Mouse (Mus musculus) c-Kit-positive CD71-positive TER-119-positive erythroid progenitor cells, embryonic 14.5 days (primary cell): ENCODE measurements at regions not wholly inside any gene's neighbourhood (a gene's known extent, or its start where the extent isn't known, plus 50 kb on each side); places are given as distances from the start of the nearest gene placed in this dataset.

Experiments used
- DNase-seq: peaks from one replicate; pipeline ENCODE4 v3.0.0-alpha.2; 2013; ENCODE audit warnings: low spot score

- no peak for DNase-seq
Measured at GRCm38 (mm10) chr5:133080751-133081150, 537.6 kb upstream of the Auts2 start.

DNA sequence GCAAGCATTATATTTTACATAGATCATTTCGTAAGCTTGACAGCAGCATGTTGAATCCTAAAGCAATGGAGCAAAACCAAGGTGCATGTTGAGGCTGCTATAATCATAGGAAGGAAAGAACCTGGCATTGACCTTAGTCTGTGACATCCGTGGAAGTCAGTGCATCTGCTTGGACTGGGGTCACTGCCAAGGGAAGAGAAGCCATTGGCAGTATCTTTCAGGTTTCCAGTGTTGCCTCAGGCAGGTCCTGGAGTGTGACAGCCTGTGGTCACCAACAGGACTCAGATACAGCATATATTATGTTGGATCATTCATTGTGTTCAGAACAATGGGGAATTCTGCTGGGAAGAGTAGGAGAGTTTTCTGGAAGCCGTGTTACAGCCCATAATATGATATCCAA is 535.8 kb upstream of the Auts2 start:
- DNase-seq, result no peak

DNA sequence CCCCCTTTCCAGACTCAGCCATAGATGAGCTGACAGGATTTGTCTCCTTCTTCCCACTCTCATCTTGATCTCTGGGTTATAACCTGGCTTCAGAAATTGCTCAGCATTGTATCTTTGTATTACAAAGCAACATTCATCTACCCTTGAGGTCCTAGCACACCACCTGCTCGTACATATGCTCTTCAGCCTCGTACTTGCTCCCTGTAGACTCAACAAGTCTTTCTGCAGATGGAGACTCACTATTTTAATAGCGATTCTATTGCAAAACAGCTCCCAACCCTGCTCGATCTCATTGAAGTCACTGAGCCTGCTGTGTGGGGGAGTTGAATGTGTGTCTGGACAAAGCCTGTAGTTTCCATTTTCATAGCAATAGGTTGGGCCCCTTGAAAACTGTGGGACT is 535.2 kb upstream of the Auts2 start:
- DNase-seq, result no peak

- no peak for DNase-seq
Measured at GRCm38 (mm10) chr5:133073317-133073716, 530.2 kb upstream of the Auts2 start.

GRCm38 (mm10) chr5:133070141-133070540 is 527.0 kb upstream of the Auts2 start:
- no peak for DNase-seq

DNA sequence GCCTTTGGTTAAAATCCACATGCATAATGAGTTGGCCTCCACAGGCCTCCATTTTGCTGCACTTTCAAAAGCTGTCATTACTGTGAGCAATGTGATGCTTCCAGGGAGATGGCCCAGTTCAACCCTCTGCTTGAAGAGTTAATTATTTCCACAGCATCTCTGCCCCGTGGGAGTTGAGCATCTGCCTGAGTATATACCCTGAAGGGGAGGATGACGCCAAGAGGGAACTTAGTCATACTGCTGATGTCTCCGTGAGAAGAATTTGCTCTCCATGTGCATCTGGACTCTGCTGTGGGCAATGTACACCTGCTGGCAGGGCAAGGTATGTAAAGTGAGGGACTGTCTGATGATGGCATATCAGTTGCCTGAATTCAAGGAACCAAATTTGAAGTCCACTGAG is 519.3 kb upstream of the Auts2 start:
- DNase-seq, result no peak

GRCm38 (mm10) chr5:133047456-133047855 is 504.3 kb upstream of the Auts2 start:
- DNase-seq, result no peak

GRCm38 (mm10) chr5:133045637-133046036 is 502.5 kb upstream of the Auts2 start:
- no peak for DNase-seq

GRCm38 (mm10) chr5:133027590-133027989 is 484.4 kb upstream of the Auts2 start:
- no peak for DNase-seq

DNA sequence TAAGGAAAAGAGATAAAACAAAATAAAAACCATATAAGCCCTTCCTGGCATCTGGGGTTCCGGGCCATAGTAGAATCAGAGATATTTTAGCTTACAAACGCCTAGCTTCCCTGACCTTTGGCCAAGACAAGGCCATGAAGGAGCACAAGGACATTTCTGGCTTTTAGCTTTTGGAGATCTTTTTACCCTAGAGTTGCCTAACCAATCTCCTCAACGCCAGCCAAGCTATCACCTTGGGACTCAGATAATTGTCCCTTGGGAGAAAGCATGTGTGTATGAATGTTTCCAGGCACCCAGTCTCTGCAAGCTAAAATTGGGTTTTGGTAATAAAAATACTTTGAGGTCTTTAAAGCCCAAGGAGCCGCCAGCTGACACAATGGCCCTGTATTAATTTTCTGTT is 482.0 kb upstream of the Auts2 start:
- no peak for DNase-seq

DNA sequence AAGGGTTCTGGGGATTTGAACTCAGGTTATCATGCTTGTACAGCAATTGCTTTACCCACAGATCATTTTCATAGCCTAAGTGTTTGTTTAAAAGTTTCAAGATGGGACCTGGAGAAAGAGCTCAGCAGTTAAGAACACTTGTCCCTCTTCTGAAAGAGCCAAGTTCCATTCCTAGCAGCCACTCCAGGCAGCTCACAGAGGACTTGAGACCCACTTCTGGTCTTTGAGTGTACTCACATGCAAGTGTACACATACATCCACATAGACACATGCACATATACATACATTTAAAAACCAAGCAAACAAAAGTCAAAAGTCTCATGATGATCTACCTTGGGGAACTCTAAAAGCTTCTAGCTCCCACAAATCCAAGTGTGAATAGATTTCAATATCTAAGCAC is 477.7 kb upstream of the Auts2 start:
- no peak for DNase-seq

DNA sequence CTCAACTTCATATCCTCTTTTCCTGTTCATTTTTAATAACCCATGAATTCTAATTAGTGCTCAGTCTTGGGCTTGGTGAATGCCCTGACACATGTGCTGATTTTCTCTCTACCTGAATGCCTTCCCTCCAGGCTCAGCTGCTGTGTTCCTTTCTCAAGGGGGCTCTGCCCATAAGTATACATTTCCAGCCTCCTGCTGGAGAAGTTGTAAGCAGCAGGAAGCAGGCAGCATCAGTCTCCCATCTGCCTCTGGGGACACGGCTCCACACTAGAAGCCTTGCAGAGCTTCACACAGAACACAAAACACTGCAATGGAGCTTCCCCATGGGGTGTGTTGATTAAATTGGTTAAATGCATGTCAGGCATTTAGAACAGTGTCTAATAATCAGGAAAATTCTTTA is 477.0 kb upstream of the Auts2 start:
- no peak for DNase-seq

DNA sequence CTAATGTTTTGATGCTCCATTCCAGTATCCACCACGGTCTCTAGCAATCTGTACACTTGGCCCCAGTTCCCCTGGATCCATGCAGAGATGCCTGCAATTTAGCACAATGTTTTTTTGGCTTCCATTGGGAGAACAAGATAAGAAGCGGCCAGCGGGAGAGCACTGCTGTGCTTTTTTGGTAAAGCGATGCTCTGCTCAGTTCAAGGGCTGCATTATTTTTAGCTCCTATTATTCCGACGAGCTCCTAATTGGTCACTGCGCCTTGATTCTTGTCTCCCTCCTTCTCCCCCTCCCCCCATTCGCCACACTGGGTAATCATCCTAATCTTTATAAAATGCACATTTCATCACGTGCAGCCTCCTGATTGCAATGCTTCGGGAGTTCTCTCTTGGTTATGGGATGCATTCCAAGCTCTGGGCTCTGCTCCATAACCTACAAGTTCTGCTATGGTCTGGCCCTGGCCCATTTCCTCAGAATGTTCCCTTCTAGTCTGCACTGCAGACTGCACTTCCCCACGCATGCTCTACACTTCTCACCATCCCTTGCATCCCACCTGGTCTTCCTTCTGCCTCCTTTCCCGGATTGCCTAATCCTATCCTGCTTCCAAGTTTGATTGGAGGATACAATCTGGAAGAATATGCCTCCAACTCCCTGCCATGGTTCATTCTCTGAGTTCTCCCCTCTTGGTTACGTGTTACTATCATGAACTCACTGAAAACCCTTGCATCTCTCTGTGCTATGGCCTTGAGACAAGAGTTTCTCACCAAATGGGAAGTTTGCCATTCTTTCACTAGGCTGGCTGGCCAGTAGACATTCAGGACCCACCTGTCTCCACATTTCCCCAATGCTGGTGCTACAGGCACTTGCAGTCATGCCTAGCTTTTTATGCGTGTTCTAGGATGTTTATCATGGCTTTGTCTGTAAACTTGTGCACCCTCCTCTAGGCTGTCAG is 467.8 kb upstream of the Auts2 start:
- no peak for DNase-seq

DNA sequence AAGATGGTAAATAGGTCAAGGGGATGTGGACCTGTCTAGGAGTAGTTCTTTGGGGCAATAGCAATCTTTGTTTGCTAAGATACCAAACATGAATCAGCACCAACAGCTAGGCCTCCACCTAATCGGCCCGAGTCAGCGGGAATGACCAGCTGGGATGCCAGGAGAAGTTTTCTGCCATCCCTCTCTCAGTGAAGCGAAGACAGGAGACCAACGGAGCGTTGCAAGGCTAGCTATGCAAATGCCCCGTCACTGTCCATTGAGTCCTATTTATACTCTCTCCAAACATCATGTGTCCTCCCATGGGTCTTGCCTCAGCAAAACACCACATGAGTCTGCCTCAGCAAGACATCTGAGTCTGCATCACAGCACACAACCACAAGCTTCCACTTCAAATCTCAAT is 439.7 kb upstream of the Auts2 start:
- DNase-seq, result no peak

- no peak for DNase-seq
Measured at GRCm38 (mm10) chr5:132979013-132979412, 435.9 kb upstream of the Auts2 start.

DNA sequence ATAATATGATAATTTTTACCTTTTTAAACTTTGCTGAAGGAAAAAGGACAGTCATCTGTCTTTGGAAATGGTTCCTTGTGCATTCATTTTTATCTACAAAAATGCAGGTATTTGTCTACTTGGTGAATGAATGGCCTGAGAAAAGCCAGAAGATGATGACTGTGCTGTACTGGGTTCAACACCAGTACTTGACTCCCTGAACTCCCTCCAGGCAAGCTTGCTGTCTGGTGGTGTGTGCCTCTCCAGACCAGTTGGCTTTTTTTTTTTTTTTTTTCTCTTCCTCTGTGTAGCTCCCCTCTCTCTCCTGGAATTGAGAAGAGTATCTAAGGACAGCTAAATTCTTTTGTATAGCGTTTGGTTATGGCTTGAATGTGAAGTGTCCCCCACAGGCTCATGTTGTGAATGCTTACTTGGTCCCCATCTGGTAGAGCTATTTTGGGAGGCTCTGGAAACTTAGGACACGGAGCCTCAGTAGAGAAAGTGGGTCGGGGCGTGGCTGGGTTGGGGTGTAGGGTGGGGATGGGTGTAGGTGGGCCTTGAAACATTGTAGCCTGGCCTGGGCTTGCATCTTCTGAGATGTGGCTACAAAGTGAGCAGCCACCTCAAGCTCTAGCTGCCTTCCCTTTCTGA is 432.3 kb upstream of the Auts2 start:
- DNase-seq, result no peak

- no peak for DNase-seq
Measured at GRCm38 (mm10) chr5:132974876-132975275, 431.7 kb upstream of the Auts2 start.

DNA sequence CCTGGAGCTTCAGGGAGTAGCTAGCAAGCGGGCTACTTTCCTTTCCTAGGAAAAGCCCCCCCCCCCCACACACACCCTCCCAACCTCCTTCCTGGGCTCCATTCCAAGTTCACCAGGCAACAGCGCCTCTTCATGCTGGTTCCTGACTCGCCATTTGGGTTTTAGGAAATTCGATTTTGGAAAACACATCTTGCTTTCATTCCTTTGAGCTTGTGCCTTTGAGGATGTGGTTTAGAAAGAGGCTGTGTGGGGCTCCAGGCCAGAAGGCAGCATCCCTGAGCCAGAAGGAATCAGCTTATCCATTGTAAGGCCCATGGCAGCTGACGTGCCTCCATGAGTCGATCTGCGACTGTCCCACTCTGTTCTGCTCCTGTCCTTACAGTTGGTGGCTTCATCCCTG is 427.9 kb upstream of the Auts2 start:
- DNase-seq, result no peak

DNA sequence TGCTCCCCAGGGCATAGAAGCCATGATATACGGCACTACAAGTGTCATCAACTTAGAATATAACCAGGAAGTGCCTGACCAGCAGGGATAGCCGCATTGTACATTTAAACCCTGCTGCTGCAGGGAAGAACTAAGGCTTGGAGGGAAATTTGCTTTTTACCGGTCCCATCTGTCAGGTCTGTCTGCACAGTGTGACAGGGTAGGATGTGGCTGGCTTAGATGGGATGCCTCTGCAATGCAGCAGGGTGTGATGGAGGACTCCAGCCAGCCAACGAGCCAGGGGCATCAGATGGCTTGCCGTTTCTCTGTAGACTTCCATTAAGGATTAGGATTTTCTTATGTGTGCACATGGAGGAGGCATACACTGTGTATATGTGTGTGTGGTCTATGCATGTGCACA is 426.2 kb upstream of the Auts2 start:
- DNase-seq, result no peak

- DNase-seq, result no peak
Measured at GRCm38 (mm10) chr5:132959901-132960300, 416.8 kb upstream of the Auts2 start.

- no peak for DNase-seq
Measured at GRCm38 (mm10) chr5:132956184-132956583, 413.0 kb upstream of the Auts2 start.

GRCm38 (mm10) chr5:132955051-132955450 is 411.9 kb upstream of the Auts2 start:
- no peak for DNase-seq

- DNase-seq, result no peak
Measured at GRCm38 (mm10) chr5:132933439-132933980, 390.4 kb upstream of the Auts2 start.
